23 mouse cellular contexts compared by ENCODE assay signal in genomic region chr4:41386412-41386975, GRCm38 (mm10). TPM values are rescaled to one million over a fixed set of nuclear protein-coding genes. Genes with fewer than 3 reads are reported as not detected.
DNase-seq lines count a peak whose midpoint lies in the region; ATAC-seq and TF ChIP-seq lines count a peak whose summit lies in the region.
"Had no signal": no experiment of that assay in that cellular context is flagged by ENCODE, and none has a peak within 500 bp of the region (broad histone marks: within the 10 kb centered on the region; RNA-seq: fewer than 3 reads in every experiment).

No protein-coding gene starts in this region.

- TF ChIP-seq EP300 in MEL (IDR thresholded peaks at IDR 0.05; ENCODE audit: low read depth in 1 of 2, low read length in 2 of 2) = no peak
- no peak for TF ChIP-seq EP300 in liver, embryonic 14.5 days (IDR thresholded peaks at IDR 0.05; ENCODE audit: low read depth)

- peaks cover 5% of the 10 kb centered on the region; the same call in 1 of the 2 replicates for H3K4me1 ChIP-seq in heart, embryonic 11.5 days (ENCODE audit: control insufficient read depth, insufficient read depth, low read length)
- no peaks in the 10 kb centered on the region for H3K4me1 ChIP-seq in kidney, embryonic 16.5 days (ENCODE audit: insufficient read depth, low read length)
- H3K4me1 ChIP-seq in MEL (ENCODE audit: control insufficient read depth in 1 of 2, insufficient read depth in 2 of 2, low read length in 2 of 2) = peaks cover 2 to 5% of the 10 kb centered on the region in 2 experiments; a peak in 2 of 4 replicates
- H3K4me1 ChIP-seq in liver, embryonic 14.5 days (replicated peaks; ENCODE audit: control insufficient read depth in 2 of 2, insufficient read depth in 2 of 2, low read length in 1 of 2) = peaks cover 30 to 31% of the 10 kb centered on the region in 2 experiments
- H3K4me1 ChIP-seq: embryonic facial prominence, embryonic 10.5 days; neural tube, embryonic 12.5 days had no signal

- no peak for DNase-seq in heart, adult 8-10 months (ENCODE audit: low spot score)
- DNase-seq in kidney, adult 8-10 months = peak; percentile 16 to 26
- DNase-seq in MEL (ENCODE audit: low read depth, low spot score) = no peak
- DNase-seq in liver, embryonic 14.5 days (ENCODE audit: low read depth in 3 of 3, low spot score in 3 of 3) = no peak
- DNase-seq in urinary bladder, postnatal 25 days (ENCODE audit: low spot score) = no peak
- no peak for DNase-seq in frontal cortex, adult 2 months (ENCODE audit: extremely low spot score in 1 of 2, low spot score in 1 of 2)
- DNase-seq: adrenal gland, postnatal 25 days; cerebellum, adult 8-10 months; forebrain, postnatal 0 days; gastrocnemius, postnatal 25 days; heart, adult 2 months; kidney, adult 18-20 months; layer of hippocampus, adult 9-11 months; retina, postnatal 1 day; right cerebral cortex, postnatal 4 days; thymus, postnatal 25 days had no signal

- no peak for TF ChIP-seq CTCF in MEL (IDR thresholded peaks at IDR 0.05 in 2 of 3, conservative IDR thresholded peaks at IDR 0.05 in 1 of 3; ENCODE audit: control insufficient read depth in 1 of 3, insufficient read depth in 1 of 3, low read depth in 2 of 3, low read length in 3 of 3, poor library complexity in 1 of 3, severe bottlenecking in 1 of 3)
- no peak for TF ChIP-seq CTCF in liver, embryonic 14.5 days (IDR thresholded peaks at IDR 0.05; ENCODE audit: low read depth)

- peaks cover 13% of the 10 kb centered on the region for H3K36me3 ChIP-seq in heart, embryonic 11.5 days (ENCODE audit: control insufficient read depth, insufficient read depth, low read length)
- H3K36me3 ChIP-seq in kidney, embryonic 16.5 days (ENCODE audit: insufficient read depth, low read length) = peaks cover 37% of the 10 kb centered on the region
- peaks cover 9 to 12% of the 10 kb centered on the region in 2 experiments for H3K36me3 ChIP-seq in MEL (ENCODE audit: control insufficient read depth in 1 of 2, insufficient read depth in 2 of 2, low read length in 2 of 2)
- peaks cover 46% of the 10 kb centered on the region for H3K36me3 ChIP-seq in liver, embryonic 14.5 days (replicated peaks; ENCODE audit: control insufficient read depth, insufficient read depth, low read depth)

- H3K9me3 ChIP-seq in heart, embryonic 11.5 days (replicated peaks; ENCODE audit: control insufficient read depth, low read length) = no peaks in the 10 kb centered on the region
- H3K9me3 ChIP-seq in kidney, embryonic 16.5 days (ENCODE audit: low read length) = no peaks in the 10 kb centered on the region
- H3K9me3 ChIP-seq in MEL (replicated peaks; ENCODE audit: insufficient read depth, low read length) = no peaks in the 10 kb centered on the region
- no peaks in the 10 kb centered on the region for H3K9me3 ChIP-seq in liver, embryonic 14.5 days (ENCODE audit: control insufficient read depth, low read length)
- H3K9me3 ChIP-seq: embryonic facial prominence, embryonic 10.5 days; neural tube, embryonic 12.5 days had no signal

- H3K4me2 ChIP-seq in heart, embryonic 11.5 days = no peak overlapping the region
- no peak overlapping the region for H3K4me2 ChIP-seq in kidney, embryonic 16.5 days (replicated peaks; ENCODE audit: low read depth, low read length)
- H3K4me2 ChIP-seq in liver, embryonic 14.5 days (ENCODE audit: low read depth) = no peak overlapping the region; the same call in 1 of the 2 replicates
- H3K4me2 ChIP-seq: midbrain, embryonic 11.5 days; neural tube, embryonic 12.5 days had no signal

- WGBS in heart, embryonic 11.5 days (ENCODE audit: insufficient replicate concordance) = 63% methylated on average over 1 of the region's 1 CpGs
- WGBS in kidney, embryonic 16.5 days = 81% methylated on average over 1 of the region's 1 CpGs
- WGBS in liver, embryonic 14.5 days (ENCODE audit: insufficient replicate concordance) = 44% methylated on average over 1 of the region's 1 CpGs

- no peak overlapping the region for H3K9ac ChIP-seq in heart, embryonic 11.5 days (ENCODE audit: low read depth, low read length)
- no peak overlapping the region for H3K9ac ChIP-seq in kidney, embryonic 16.5 days (replicated peaks; ENCODE audit: low read length)
- no peak overlapping the region for H3K9ac ChIP-seq in MEL (ENCODE audit: control insufficient read depth, low read depth, low read length, poor library complexity, severe bottlenecking)
- peak overlapping the region; percentile 11; the same call in 1 of the 2 replicates for H3K9ac ChIP-seq in liver, embryonic 14.5 days (replicated peaks)
- H3K9ac ChIP-seq: forebrain, postnatal 0 days; neural tube, embryonic 12.5 days had no signal

- TF ChIP-seq RAD21 in MEL (IDR thresholded peaks at IDR 0.05; ENCODE audit: low read depth, low read length) = no peak

- H3K4me3 ChIP-seq in heart, embryonic 11.5 days (ENCODE audit: low read depth, low read length) = no peak overlapping the region
- H3K4me3 ChIP-seq in kidney, embryonic 16.5 days (ENCODE audit: low read length) = no peak overlapping the region
- no peak overlapping the region for H3K4me3 ChIP-seq in MEL (ENCODE audit: control insufficient read depth in 1 of 2, insufficient read depth in 1 of 2, low read depth in 2 of 2, low read length in 2 of 2)
- H3K4me3 ChIP-seq in liver, embryonic 14.5 days (ENCODE audit: insufficient read depth in 1 of 2, low read depth in 2 of 2, low read length in 2 of 2) = no peak overlapping the region
- H3K4me3 ChIP-seq: embryonic facial prominence, embryonic 10.5 days; heart, adult 2 months; neural tube, embryonic 12.5 days had no signal

- H3K79me2 ChIP-seq in MEL (ENCODE audit: control insufficient read depth, insufficient read depth, low read length, poor library complexity) = no peaks in the 10 kb centered on the region

- ATAC-seq in heart, embryonic 11.5 days (replicated peaks; ENCODE audit: insufficient number of reproducible peaks, low FRiP score, low TSS enrichment) = 0 out of 2 replicates have a peak, but pooled peaks have one; percentile 46
- ATAC-seq in kidney, embryonic 16.5 days (ENCODE audit: low FRiP score, low TSS enrichment) = no peak
- no peak for ATAC-seq in liver, embryonic 14.5 days (ENCODE audit: insufficient read depth)
- ATAC-seq: forebrain, postnatal 0 days; lung, postnatal 0 days had no signal

- TF ChIP-seq POLR2A in MEL (IDR thresholded peaks at IDR 0.05; ENCODE audit: control insufficient read depth in 1 of 2, insufficient read depth in 1 of 2, low read depth in 1 of 2, low read length in 2 of 2, poor library complexity in 1 of 2) = no peak

- no peak overlapping the region for H3K27ac ChIP-seq in heart, embryonic 11.5 days (ENCODE audit: low read depth, low read length)
- no peak overlapping the region for H3K27ac ChIP-seq in kidney, embryonic 16.5 days (ENCODE audit: low read length)
- no peak overlapping the region for H3K27ac ChIP-seq in MEL (ENCODE audit: control insufficient read depth, low read depth, low read length)
- H3K27ac ChIP-seq in liver, embryonic 14.5 days = peak overlapping the region; percentile 99
- H3K27ac ChIP-seq: embryonic facial prominence, embryonic 10.5 days; heart, adult 2 months; macrophage; neural tube, embryonic 12.5 days had no signal

- no peaks in the 10 kb centered on the region for H3K27me3 ChIP-seq in heart, embryonic 11.5 days (ENCODE audit: control insufficient read depth, insufficient read depth, low read length)
- no peaks in the 10 kb centered on the region for H3K27me3 ChIP-seq in kidney, embryonic 16.5 days (ENCODE audit: insufficient read depth, low read length)
- H3K27me3 ChIP-seq in MEL (ENCODE audit: control insufficient read depth in 1 of 2, insufficient read depth in 2 of 2, low read length in 2 of 2) = no peaks in the 10 kb centered on the region
- H3K27me3 ChIP-seq in liver, embryonic 14.5 days (ENCODE audit: control insufficient read depth, insufficient read depth, low read length) = no peaks in the 10 kb centered on the region
- H3K27me3 ChIP-seq: neural tube, embryonic 12.5 days had no signal

TF ChIP-seq in MEL, 35 proteins besides CTCF, POLR2A, EP300 and RAD21:
- no peak for TF ChIP-seq MAFK (IDR thresholded peaks at IDR 0.05; ENCODE audit: borderline replicate concordance, low read depth, low read length)
- TF ChIP-seq POLR2AphosphoS2 (IDR thresholded peaks at IDR 0.05; ENCODE audit: low read length) = peak; percentile 53; the same call in 1 of the 2 replicates

RNA-seq across cellular contexts. Expression of gene Ubap1, which starts 37.7 kb away (rescaled TPM):
- polyA plus RNA-seq in heart, embryonic 11.5 days (2014; fragmentation: Nextera tagmentation; extraction: Ambion mirVana) = 52.3 and 52.6 TPM in 2 replicates
- total RNA-seq in heart, adult 8-10 months (2022) = 10 to 100 TPM; 31.8 to 37.4 (median 33.7) TPM
- 59.9 and 62.7 TPM in 2 replicates for polyA plus RNA-seq in kidney, embryonic 16.5 days (2015; fragmentation: Nextera tagmentation; extraction: Ambion mirVana)
- 9.1 and 12.8 TPM in 2 replicates for total RNA-seq in MEL (2012; rRNA removed)
- 10 to 100 TPM in 1 of 2 experiments, not detected in 1; 15.7 TPM for polyA plus RNA-seq in MEL (2012; ENCODE audit: insufficient read depth in 1 of 2, insufficient read length in 2 of 2, low read depth in 1 of 2, low replicate concordance in 2 of 2, missing spikeins in 1 of 2)
- polyA plus RNA-seq in liver, embryonic 14.5 days (2012; rRNA removed) = 12.4 and 16.9 TPM in 2 replicates
- 21.4 and 24.4 TPM in 2 replicates for polyA plus RNA-seq in liver, embryonic 14.5 days (2014; fragmentation: Nextera tagmentation; extraction: Ambion mirVana)
- 46.7 and 54.4 TPM in 2 replicates for polyA plus RNA-seq in frontal cortex, adult 2 months (2012; rRNA removed)

Comparison
In these comparisons a context has a peak if more than half of its experiments do, and no peak if none do; other contexts are left out.
1. DNase-seq: peak in kidney, adult 8-10 months (2 of 2); none in heart, adult 8-10 months (single experiment), MEL (single experiment), liver, embryonic 14.5 days (0 of 3), urinary bladder, postnatal 25 days (single experiment) and frontal cortex, adult 2 months (0 of 2).